Mouse (Mus musculus) megakaryocyte-erythroid progenitor cell, adult 5-6 weeks (primary cell): ENCODE data around the gene Arf6. TPM values are rescaled to one million over a fixed set of nuclear protein-coding genes. Genes with fewer than 3 reads are reported as not detected.
A peak's percentile ranks its signal among the peaks of the same experiment; 100 is the strongest.
"Not testable (repeated sequence)": the region's sequence is repeated elsewhere in the genome, so short reads cannot be mapped to it uniquely, and the experiment has no call there.

Experiments
- ATAC-seq: replicated peaks from 2 replicates; pipeline ENCODE4 v1.8.0; 2016; ENCODE audit warnings: mild to moderate bottlenecking, inconsistent platforms; ENCODE audit not compliant: severe bottlenecking, poor library complexity, low FRiP score, low TSS enrichment
- total RNA-seq, 2 experiments: library from RNA; stranded (forward) in 1 of 2; stranded (reverse) in 1 of 2; fragments of 200-1000, 215-1000 nt in 1 of 2; fragments of >200 nt in 1 of 2; fragmentation: Nextera tagmentation in 1 of 2; gene quantifications; 2 replicates each; pipeline ENCODE4 v1.2.3; 2014 to 2017

The Arf6 gene
- total RNA-seq (2014; fragmentation: Nextera tagmentation) = 76.7 and 105 TPM in 2 replicates
- total RNA-seq (2017) = 98.8 and 150 TPM in 2 replicates

GRCm38 (mm10) chr12:69371854-69372671 lies at the start of gene Arf6, which contains the start of gene Gm9887:
Arf6 (plus strand) TSS chr12:69372150.
Gm9887 (minus strand) TSS chr12:69372458.
- peak; percentile 72 for ATAC-seq

- ATAC-seq = no peak
Observed at GRCm38 (mm10) chr12:69331187-69331586, 40.8 kb upstream of the Arf6 start.

DNA sequence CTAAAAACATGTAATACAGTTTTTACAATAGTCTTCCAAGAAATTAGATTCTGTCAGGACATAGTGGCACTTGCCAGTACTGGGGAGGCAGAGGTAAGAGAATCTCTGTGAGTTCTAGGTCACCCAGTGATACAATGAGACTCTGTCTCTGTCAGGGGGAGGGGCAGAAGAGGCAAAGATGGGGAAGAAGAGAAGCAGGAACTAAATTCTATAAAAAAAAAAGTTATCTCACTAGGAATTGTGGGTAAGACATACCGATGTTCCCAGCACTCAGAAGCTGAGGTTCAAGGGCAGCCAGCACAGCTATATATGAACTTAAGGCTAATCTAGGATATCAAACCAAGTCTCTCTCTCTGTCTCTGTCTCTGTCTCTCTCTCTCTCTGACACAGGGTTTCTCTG lies 39.8 kb upstream of the Arf6 start:
- no peak for ATAC-seq

DNA sequence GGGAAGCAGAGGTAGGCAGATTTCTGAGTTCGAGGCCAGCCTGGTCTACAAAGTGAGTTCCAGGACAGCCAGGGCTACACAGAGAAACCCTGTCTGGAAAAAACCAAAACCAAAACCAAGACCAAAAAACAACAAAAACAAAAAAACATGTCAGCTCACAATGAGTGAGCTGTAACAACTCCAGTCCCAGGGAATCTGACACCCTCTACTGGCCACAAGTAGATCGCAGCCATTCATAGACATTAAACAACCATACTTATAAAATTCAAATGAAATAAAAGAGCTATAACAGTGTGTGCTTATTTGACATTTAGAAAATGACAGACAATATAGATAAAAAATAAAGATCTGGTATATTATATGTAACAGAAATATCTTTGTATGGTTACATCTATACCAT lies 38.4 kb upstream of the Arf6 start:
- peak; percentile 83; the same call in 1 of the 2 replicates for ATAC-seq

DNA sequence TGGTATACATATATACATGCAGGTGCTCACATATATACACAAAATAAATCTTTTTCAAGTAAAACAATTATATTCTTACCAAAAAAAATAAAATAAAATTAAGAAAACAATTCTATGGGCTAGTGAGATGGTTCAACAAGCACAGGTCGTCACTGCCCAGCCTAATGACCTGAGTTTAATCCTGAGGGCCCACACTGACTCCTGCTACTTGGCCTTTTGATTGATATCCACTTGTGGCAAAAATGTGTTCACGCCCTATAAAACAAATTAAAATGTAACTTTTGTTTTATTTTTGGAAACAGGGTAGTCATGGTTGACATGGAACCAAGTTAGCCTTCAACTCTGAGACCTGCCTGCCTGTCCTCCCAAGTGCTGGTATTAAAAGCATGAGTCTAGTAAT lies 22.0 kb upstream of the Arf6 start:
- ATAC-seq = no peak

DNA sequence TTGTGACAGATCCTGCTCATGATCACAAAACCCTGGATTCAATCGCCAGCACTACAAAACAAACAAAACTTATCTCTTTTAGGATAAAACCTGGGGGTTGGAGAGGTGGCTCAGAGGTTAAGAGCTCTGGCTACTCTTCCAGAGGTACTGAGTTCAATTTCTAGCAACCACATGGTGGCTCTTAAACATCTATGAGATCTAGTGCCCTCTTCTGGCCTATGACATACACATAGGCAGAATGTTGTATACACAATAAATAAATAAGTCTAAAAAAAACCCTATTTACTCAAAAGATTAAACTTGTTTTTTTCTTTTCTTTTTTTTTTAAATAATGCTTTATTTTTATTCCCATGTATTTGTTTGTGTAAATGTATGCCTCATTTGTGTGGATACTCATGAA lies 20.3 kb upstream of the Arf6 start:
- no peak for ATAC-seq

DNA sequence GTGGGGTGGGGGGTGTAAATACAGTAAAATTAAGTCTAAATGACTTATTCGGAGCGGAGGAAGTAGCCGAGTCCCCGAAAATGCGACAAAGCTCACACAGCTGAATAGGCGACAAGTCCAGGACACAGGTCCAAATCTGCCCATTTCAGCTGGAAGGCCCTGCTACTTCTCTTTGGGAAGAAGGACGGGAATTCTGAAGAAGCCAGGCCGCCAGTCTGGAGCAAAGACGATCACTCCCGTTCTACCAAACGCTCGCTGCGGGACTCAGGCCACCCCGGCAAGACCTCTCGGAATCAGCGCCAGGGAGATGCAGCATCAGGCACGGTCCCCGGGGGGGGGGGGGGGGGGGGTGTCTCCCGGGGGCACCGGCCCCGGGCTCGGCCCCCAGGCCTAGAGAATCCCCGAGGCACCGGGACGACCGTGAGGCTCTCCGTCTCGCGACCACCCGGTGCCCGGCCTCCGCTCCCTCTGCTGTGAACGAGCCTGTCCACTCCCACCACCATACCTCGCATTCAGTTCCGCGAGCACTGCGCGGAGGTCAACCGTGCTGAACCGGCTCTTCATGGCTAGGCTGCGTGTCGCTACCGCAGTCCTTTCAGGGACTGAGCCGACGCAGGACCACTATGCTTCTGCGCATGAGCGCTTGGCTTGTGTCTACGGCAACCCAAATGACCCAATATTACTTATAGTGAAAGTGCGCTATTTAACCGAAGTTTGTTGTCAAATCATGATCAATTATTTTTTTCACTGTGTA lies 15.2 kb upstream of the Arf6 start, which contains the start of gene Nemf:
Nemf (minus strand) TSS at position 620 of the 754 bp plus-strand sequence.
- ATAC-seq = peak; percentile 60

- ATAC-seq = no peak
Observed at GRCm38 (mm10) chr12:69357300-69357646, 14.7 kb upstream of the Arf6 start.

DNA sequence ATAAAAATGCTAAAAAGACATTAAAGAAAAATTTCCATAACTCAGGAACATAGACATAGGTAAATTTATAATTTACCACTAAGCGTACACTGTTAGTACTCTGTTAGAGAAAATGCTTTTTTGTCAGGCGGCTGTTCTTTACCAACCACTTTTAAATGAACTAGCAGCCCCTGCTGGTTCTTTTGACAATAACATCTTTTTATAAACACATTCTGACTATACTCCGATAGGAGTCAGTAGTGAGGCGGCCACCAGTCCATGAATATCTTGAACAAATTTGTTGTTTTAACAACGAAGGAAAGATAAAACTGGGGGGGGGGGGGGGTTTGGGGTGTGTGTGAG lies 11.3 kb upstream of the Arf6 start:
- no peak for ATAC-seq

GRCm38 (mm10) chr12:69360997-69361899 lies 10.7 kb upstream of the Arf6 start:
- peak; percentile 88 for ATAC-seq

DNA sequence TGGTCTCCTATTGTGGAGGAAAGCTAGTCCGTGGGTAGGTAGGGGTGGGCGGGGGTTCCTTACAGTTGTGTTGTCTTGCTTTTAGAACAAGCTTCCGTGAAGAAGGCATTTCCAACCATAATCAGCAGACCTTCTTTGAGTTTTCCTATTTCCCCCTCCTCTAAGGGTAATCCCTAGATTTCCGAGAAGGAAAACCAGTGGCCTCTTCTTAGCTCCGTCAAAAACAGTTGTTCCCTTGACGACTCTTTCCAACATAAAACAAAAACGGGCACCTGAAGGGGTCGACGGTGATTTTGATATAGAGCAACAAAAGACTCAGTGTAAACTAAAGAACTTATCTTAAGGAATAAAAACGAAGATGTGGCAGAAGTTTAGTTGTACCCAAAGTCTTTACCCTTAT lies 10.0 kb upstream of the Arf6 start:
- no peak for ATAC-seq

GRCm38 (mm10) chr12:69362388-69362787 lies 9.6 kb upstream of the Arf6 start:
- ATAC-seq = 0 out of 2 replicates have a peak, but pooled peaks have one; percentile 20

DNA sequence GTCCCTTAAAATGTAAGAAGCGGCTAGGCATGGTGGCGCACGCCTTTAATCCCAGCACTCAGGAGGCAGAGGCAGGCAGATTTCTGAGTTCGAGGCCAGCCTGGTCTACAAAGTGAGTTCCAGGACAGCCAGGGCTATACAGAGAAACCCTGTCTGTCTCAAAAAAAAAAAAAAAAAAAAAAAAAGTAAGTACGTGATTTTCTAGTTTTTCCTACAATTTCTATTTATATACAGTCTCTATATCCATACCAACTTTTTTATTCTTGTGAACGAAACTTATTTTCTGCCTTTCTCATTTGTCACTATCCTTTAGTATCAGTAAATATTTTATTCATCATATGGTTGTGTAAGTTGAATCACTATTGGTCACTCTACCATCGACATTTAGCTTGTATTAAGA lies 8.8 kb upstream of the Arf6 start:
- not testable (repeated sequence) for ATAC-seq

DNA sequence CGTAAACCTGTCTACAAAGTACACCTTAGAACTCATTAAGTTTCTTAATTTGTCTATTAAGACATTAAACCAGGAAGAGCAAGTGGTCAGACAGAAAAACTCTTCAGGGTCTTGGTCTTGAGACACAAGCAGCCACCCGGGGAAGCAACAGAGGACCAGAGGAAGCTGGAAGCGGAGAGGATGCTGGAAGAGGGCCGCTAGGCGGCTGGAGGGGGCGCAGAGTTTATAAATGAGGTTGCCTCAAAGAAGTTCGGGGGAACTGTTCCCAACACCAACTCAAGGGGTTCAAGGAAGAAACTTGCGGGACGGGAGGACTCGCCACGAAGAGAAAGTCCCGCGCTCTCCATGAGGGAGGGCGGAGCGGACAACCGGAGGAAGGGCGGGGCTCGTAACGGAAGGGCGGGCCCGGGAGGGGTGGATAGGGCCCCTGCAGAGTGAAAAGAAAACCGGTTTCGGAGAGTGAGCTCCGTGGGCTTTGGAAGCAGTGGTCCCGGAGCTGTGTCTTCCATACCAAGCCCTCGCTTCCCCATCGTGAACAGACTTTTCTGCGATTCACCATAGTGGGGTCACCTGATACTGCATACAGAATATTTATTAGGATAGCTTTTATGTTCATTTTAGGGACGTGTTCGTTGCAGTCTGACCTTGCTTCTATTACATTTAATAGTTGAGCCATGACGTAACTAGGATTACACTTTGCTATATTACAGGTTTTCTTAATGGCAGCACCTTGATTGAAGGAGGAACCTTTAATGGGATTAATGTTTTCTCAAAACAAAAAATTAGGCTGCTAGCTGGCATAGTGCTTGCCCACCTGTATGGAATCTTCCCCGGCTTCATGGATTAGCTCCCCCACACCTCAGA lies 7.8 kb upstream of the Arf6 start:
- peak; percentile 67 for ATAC-seq

DNA sequence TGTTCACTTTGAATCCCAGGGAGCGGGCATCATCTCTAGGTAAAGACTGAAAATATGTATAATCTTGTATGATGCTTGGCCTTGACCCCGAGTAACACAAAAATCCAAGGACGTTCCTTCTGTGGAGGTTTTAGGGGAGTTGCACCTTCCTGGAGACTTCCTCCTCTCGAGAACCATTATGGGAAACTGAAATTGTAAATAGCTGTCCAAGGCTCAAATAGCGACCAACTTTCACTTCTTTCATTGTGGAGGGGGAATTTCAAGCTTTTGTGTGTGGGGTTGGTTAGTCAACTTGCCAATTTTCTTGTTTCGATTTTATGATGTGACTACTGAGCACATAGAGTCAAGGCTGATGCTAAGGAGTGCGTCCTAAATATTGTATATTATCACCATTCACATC lies 6.2 kb upstream of the Arf6 start:
- no peak for ATAC-seq

DNA sequence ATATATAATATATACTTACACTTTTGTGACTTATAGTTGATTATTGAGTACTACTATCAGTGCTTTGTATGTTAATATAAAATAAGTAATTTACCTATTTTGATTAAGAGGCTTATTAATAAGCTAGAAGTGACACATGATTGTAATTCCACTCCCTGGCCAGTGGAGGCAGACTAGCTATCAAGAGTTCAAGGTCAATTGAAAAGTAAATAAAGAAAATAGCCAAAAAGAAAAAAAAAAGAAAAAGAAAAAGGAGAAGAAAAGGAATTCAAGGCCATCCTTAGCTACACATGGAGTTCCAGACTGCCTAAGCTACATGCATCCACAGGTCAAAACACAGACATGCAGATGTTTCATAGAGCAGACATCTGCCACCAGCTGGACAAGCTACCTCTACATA lies 5.5 kb upstream of the Arf6 start:
- no peak for ATAC-seq

DNA sequence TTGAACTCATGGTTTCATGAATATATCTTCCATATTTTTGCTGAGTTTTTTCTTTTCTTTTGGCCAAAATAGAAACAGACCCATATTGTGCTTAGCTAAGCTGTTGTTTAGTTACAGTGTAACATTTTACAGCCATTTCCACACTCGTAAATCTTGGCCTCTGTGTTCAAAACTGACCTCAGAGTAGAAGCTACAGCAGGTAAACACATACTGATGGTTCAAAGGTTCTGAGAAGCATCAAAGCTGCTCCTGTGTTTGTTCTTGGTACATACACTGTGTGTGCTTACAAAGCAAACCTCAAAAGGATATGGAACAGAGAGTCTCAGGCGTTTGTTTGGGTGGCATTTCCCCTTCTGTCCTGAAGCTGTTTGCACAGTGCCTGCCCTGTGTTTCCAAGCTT lies 4.4 kb upstream of the Arf6 start:
- no peak for ATAC-seq

DNA sequence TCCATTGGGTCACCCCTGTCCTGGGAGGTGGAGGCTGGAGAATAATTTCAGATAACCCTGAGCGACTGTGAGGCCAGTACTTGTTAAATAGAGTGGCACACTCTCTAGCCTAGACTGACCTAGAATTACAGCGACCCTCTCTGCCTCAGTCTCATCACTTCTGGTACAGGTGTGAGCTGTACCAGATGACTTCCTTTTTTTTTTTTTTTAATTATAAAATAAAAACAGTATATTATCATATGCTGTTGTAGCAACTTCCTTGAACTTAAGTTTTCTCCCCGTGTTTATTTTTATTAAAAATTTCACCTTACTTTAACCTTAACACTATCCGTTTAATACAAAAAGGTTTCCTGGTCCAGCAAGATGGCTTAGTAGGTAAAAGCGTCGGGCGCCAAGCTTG lies 1.0 kb upstream of the Arf6 start:
- peak; percentile 11; the same call in 1 of the 2 replicates for ATAC-seq

GRCm38 (mm10) chr12:69371421-69371853 lies 513 bp upstream of the Arf6 start:
- ATAC-seq = peak; percentile 75
